Mouse (Mus musculus) hindbrain, embryonic 13.5 days (tissue): ENCODE measurements at regions not wholly inside any gene's neighbourhood (a gene's known extent, or its start where the extent isn't known, plus 50 kb on each side); places are given as distances from the start of the nearest gene placed in this dataset.

Source experiments
- ATAC-seq: fragments of 200-750 bp; cut with Nextera tagmentation; 2 replicates; pipeline ENCODE4 v1.8.0; 2017; ENCODE audit warnings: moderate TSS enrichment; ENCODE audit not compliant: low FRiP score
- H3K27ac ChIP-seq: fragments of 300-500 bp; sonication (generic); 2 replicates; pipeline ENCODE4 v1.5.1; 2015; ENCODE audit warnings: inconsistent platforms, mild to moderate bottlenecking, moderate library complexity
- H3K27me3 ChIP-seq: fragments of 300-500 bp; sonication (generic); 2 replicates; pipeline ENCODE4 v1.6.1; 2015; ENCODE audit warnings: mild to moderate bottlenecking, inconsistent platforms
- H3K36me3 ChIP-seq: fragments of 300-500 bp; sonication (generic); 2 replicates; pipeline ENCODE4 v1.6.1; 2015; ENCODE audit warnings: mild to moderate bottlenecking, inconsistent platforms
- H3K4me1 ChIP-seq: fragments of 300-500 bp; sonication (generic); replicated peaks from 2 replicates; pipeline ENCODE4 v1.6.1; 2015; ENCODE audit warnings: inconsistent platforms
- H3K4me2 ChIP-seq: fragments of 300-500 bp; sonication (generic); 2 replicates; pipeline ENCODE4 v1.6.1; 2015; ENCODE audit warnings: inconsistent platforms, mild to moderate bottlenecking, moderate library complexity
- H3K4me3 ChIP-seq: fragments of 300-500 bp; sonication (generic); 2 replicates; pipeline ENCODE4 v1.5.1; 2015; ENCODE audit warnings: mild to moderate bottlenecking, inconsistent platforms
- H3K9ac ChIP-seq: fragments of 300-500 bp; sonication (generic); 2 replicates; pipeline ENCODE4 v1.6.1; 2015; ENCODE audit warnings: mild to moderate bottlenecking, inconsistent platforms
- H3K9me3 ChIP-seq: fragments of 300-500 bp; sonication (generic); 2 replicates; pipeline ENCODE4 v1.6.1; 2016; ENCODE audit warnings: inconsistent platforms
- WGBS: fragments of 180-500 bp; shearing (Covaris S2); methylation state at CpG from one replicate; pipeline ENCODE4 v1.1.7; 2015; 5-methylcytosine and 5-hydroxymethylcytosine counted together

DNA sequence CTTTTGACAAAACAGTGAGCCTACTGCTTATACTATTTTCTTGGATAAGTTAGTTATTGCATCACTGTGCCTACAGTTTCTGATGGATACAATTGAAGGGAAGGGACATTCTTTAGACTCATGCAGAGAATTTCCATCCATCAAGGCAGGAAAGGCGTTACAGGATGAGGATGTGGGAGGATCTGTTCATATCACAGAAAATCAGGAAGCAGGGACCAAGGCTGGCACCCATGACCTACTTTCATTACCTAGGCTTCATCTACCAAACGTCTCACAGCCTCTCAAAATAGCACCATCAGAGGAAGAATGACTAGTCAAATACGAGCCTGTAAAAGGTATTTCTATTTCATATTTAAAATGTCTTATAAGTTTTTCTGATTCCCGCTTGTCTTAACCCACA, 56.4 kb downstream of the Fam181b start:
- no peaks in the 10 kb centered on the region for H3K36me3 ChIP-seq
- H3K9ac ChIP-seq, result no peak overlapping the region
- H3K27me3 ChIP-seq, result no peaks in the 10 kb centered on the region
- no peaks in the 10 kb centered on the region for H3K4me1 ChIP-seq
- no peak overlapping the region for H3K27ac ChIP-seq
- no peak for ATAC-seq
- no peaks in the 10 kb centered on the region for H3K9me3 ChIP-seq
- no peak overlapping the region for H3K4me3 ChIP-seq
- WGBS, result 80% methylated on average over 4 of the region's 4 CpGs
- no peak overlapping the region for H3K4me2 ChIP-seq

DNA sequence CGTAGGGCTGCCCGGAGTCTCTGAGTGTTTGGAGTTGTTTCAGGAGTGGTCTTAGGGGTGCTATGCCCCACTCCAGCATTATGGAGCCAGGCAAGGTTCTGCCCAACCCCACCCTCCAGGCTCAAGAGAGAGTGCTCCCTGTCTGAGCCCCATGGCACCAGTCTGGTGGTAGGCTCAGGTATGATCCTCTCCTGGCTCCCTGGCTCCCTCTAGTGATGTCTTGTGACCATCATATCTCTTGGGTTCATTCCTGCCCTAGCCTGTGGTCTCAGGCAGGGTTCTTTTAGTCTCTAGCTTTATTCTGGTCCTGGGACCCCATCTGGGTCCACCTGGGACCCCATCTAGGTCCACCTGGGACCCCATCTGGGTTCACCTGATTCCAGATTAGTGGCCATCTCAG, 67.7 kb downstream of the Fam181b start:
- peaks cover 4% of the 10 kb centered on the region; the same call in 1 of the 2 replicates for H3K9me3 ChIP-seq
- H3K36me3 ChIP-seq, result no peaks in the 10 kb centered on the region
- ATAC-seq, result 0 out of 2 replicates have a peak, but pooled peaks have one; percentile 10
- no peak overlapping the region for H3K27ac ChIP-seq
- H3K4me2 ChIP-seq, result no peak overlapping the region
- 100% methylated on average over 2 of the region's 2 CpGs for WGBS
- no peak overlapping the region for H3K4me3 ChIP-seq
- H3K27me3 ChIP-seq, result no peaks in the 10 kb centered on the region
- H3K9ac ChIP-seq, result no peak overlapping the region
- H3K4me1 ChIP-seq, result no peaks in the 10 kb centered on the region

DNA sequence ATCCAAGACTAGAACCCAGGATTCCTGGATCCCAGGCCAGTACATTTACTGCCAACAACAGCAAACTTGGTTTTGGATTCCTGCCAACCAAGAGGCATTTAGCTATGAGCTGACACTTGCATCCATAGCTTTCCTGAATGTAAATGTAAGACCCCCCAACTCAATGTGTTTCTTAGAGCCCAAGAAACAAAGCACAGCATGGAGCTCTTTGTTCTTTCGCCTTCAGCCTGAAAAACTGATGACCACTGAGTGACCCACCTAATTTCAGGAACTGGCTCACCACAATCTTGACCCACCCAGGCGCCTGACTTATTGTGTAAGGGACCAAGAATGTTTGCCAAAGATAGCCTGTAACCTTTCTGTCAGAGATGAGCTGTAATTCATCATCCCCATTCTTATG, 71.7 kb downstream of the Fam181b start:
- Histone ChIP-seq H3K4me2 (no peak overlapping the region), H3K9me3 (peaks cover 4% of the 10 kb centered on the region; the same call in 1 of the 2 replicates), H3K9ac (no peak overlapping the region), H3K4me3 (no peak overlapping the region), H3K27me3 (no peaks in the 10 kb centered on the region), H3K36me3 (no peaks in the 10 kb centered on the region), H3K4me1 (no peaks in the 10 kb centered on the region), H3K27ac (no peak overlapping the region)
- ATAC-seq, result no peak
- WGBS, result 56% methylated on average over 2 of the region's 2 CpGs

DNA sequence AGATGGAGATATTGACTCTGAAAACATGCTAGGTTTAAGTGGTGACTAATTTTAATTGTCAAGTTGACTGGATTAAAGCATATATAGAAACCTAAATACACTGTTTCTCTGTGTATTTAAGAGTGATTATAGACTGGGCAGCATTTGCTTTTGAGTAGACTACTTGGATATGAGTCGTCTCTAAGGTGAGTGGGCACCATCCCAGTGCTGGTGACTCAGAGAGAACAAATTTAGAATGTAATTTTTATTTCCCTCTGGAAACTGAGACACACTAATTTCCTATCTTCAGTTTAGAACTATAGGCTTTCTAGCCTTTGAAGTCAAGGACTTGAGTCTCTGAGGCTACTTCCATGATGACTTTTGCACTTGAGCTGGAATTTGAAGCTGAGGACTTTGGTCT, 117.4 kb downstream of the Fam181b start:
- Histone ChIP-seq H3K4me1 (no peaks in the 10 kb centered on the region), H3K27ac (no peak overlapping the region), H3K9me3 (no peaks in the 10 kb centered on the region), H3K27me3 (no peaks in the 10 kb centered on the region), H3K36me3 (no peaks in the 10 kb centered on the region), H3K9ac (no peak overlapping the region), H3K4me3 (no peak overlapping the region), H3K4me2 (no peak overlapping the region)
- WGBS, result 97% methylated on average over 1 of the region's 1 CpGs
- no peak for ATAC-seq
